Mouse (Mus musculus): ENCODE measurements around the gene D630039A03Rik. TPM values are rescaled to one million over a fixed set of nuclear protein-coding genes. Genes with fewer than 3 reads are reported as not detected.

Gene D630039A03Rik
- total RNA-seq, 1 experiment: 0.27 TPM

DNA sequence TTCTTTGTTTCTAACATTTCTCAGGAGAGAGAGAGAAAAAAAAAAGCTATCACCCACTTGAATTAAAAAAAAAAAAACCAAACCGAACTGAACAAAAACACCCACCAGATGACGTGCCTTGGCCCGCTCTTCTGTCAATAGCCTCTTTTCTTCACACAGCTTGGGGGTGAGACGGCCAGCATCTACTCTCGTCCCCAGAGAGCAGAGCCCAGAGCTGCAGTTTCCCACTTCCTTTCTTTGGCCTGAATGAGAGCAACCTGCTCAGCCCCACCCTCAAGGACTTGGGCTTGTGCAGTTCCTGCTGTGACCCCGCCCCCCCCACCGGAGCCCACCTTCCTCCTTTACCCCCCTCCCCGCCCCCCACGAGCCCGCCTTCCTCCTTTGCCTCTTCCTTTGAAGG lies 48.6 kb downstream of the D630039A03Rik start:
- H3K36me3 ChIP-seq (ENCODE audit: control insufficient read depth, insufficient read depth, low read length, poor library complexity, severe bottlenecking): no peaks in the 10 kb centered on the region
- no peaks in the 10 kb centered on the region for H3K9me3 ChIP-seq (ENCODE audit: control insufficient read depth, insufficient read depth, low read depth, low read length)
- TF ChIP-seq ZC3H11A (IDR thresholded peaks at IDR 0.05; ENCODE audit: borderline replicate concordance, low read depth, low read length) (no peak), ZNF384 (IDR thresholded peaks at IDR 0.05; ENCODE audit: low read depth, low read length) (0 out of 2 replicates have a peak, but pooled peaks have one; percentile 19)
- no peak overlapping the region for H3K4me3 ChIP-seq (ENCODE audit: insufficient read depth in 1 of 2, low read depth in 1 of 2, low read length in 2 of 2, poor library complexity in 1 of 2, severe bottlenecking in 1 of 2)
- H3K4me1 ChIP-seq (ENCODE audit: control insufficient read depth in 2 of 2, insufficient read depth in 2 of 2, low read length in 2 of 2, poor library complexity in 1 of 2): peaks cover 0 to 3% of the 10 kb centered on the region in 2 experiments; a peak in 1 of 4 replicates
- H3K27ac ChIP-seq (ENCODE audit: insufficient read depth, low read depth, low read length, poor library complexity, severe bottlenecking): no peak overlapping the region
- no peak overlapping the region for H3K9ac ChIP-seq (ENCODE audit: insufficient read depth, low read depth, low read length, poor library complexity, severe bottlenecking)
- no peak for DNase-seq (ENCODE audit: low read depth, low spot score)
- in situ Hi-C loops (cut with MboI; ENCODE audit: low sequenced_read_pairs in 2 of 2, unreplicated experiment in 2 of 2): no loop called here

DNA sequence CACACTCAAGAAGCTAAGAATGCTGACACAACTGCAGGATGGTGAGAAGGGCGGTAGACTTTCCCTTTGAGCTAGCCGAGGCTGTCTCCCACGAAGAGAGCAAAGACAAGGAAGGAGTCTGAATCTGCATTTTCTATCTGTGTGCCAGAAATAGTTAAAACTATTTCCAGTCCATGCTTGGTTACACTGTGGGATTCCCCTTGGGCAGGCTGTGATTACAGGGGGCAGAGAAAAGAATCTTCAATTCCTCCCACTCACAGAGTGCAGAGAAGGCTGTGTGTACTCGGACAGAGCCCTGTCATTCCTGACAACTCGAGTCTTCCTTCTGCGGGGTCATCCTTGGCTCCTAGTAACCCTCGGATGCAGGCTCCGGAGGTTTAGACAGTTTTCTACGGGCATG lies 49.1 kb downstream of the D630039A03Rik start:
- no peaks in the 10 kb centered on the region for H3K9me3 ChIP-seq (ENCODE audit: control insufficient read depth, insufficient read depth, low read depth, low read length)
- H3K4me3 ChIP-seq (ENCODE audit: insufficient read depth in 1 of 2, low read depth in 1 of 2, low read length in 2 of 2, poor library complexity in 1 of 2, severe bottlenecking in 1 of 2): no peak overlapping the region
- H3K36me3 ChIP-seq (ENCODE audit: control insufficient read depth, insufficient read depth, low read length, poor library complexity, severe bottlenecking): no peaks in the 10 kb centered on the region
- peaks cover 0 to 3% of the 10 kb centered on the region in 2 experiments; a peak in 1 of 4 replicates for H3K4me1 ChIP-seq (ENCODE audit: control insufficient read depth in 2 of 2, insufficient read depth in 2 of 2, low read length in 2 of 2, poor library complexity in 1 of 2)
- no peak overlapping the region for H3K9ac ChIP-seq (ENCODE audit: insufficient read depth, low read depth, low read length, poor library complexity, severe bottlenecking)
- no peak for DNase-seq (ENCODE audit: low read depth, low spot score)
- no peak for TF ChIP-seq CHD2 (IDR thresholded peaks at IDR 0.05; ENCODE audit: low read depth, low read length)
- no peak for TF ChIP-seq ZNF384 (IDR thresholded peaks at IDR 0.05; ENCODE audit: low read depth, low read length)
- no peak for TF ChIP-seq HCFC1 (IDR thresholded peaks at IDR 0.05; ENCODE audit: borderline replicate concordance, insufficient read depth, low read length)
- no peak for TF ChIP-seq ZC3H11A (IDR thresholded peaks at IDR 0.05; ENCODE audit: borderline replicate concordance, low read depth, low read length)
- in situ Hi-C loops (cut with MboI; ENCODE audit: low sequenced_read_pairs in 2 of 2, unreplicated experiment in 2 of 2): no loop called here
- H3K27ac ChIP-seq (ENCODE audit: insufficient read depth, low read depth, low read length, poor library complexity, severe bottlenecking): no peak overlapping the region

DNA sequence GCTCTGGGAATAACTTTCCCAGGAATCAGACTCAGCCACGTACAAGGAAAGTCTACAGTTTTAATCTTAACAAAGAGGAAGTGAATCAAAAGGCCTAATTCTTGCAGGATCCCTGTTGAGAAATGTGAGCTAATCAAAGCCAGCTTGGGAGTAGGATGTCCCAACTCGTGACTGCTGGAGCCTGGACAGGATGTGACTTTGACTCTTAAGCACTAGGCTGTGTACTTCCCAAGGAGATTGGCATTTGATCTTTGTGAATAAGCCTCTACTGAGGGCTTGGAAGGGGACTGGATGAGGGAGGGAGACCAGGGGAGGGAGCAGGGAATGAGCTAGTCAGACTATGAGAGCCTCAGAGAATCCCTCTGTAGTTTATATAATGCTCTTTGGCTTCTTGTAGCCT lies 50.0 kb downstream of the D630039A03Rik start:
- H3K36me3 ChIP-seq (ENCODE audit: control insufficient read depth, insufficient read depth, low read length, poor library complexity, severe bottlenecking): no peaks in the 10 kb centered on the region
- no peak for DNase-seq (ENCODE audit: low read depth, low spot score)
- no peaks in the 10 kb centered on the region for H3K9me3 ChIP-seq (ENCODE audit: control insufficient read depth, insufficient read depth, low read depth, low read length)
- peaks cover 0 to 3% of the 10 kb centered on the region in 2 experiments; a peak in 1 of 4 replicates for H3K4me1 ChIP-seq (ENCODE audit: control insufficient read depth in 2 of 2, insufficient read depth in 2 of 2, low read length in 2 of 2, poor library complexity in 1 of 2)
- in situ Hi-C loops (cut with MboI; ENCODE audit: low sequenced_read_pairs in 2 of 2, unreplicated experiment in 2 of 2): no loop called here
- H3K4me3 ChIP-seq (ENCODE audit: insufficient read depth in 1 of 2, low read depth in 1 of 2, low read length in 2 of 2, poor library complexity in 1 of 2, severe bottlenecking in 1 of 2): no peak overlapping the region
- no peak overlapping the region for H3K27ac ChIP-seq (ENCODE audit: insufficient read depth, low read depth, low read length, poor library complexity, severe bottlenecking)
- TF ChIP-seq ZC3H11A (IDR thresholded peaks at IDR 0.05; ENCODE audit: borderline replicate concordance, low read depth, low read length) (no peak), HCFC1 (IDR thresholded peaks at IDR 0.05; ENCODE audit: borderline replicate concordance, insufficient read depth, low read length) (no peak), ZNF384 (IDR thresholded peaks at IDR 0.05; ENCODE audit: low read depth, low read length) (no peak), CHD2 (IDR thresholded peaks at IDR 0.05; ENCODE audit: low read depth, low read length) (no peak), MAFK (IDR thresholded peaks at IDR 0.05; ENCODE audit: insufficient read depth, low read depth, low read length) (no peak)
- no peak overlapping the region for H3K9ac ChIP-seq (ENCODE audit: insufficient read depth, low read depth, low read length, poor library complexity, severe bottlenecking)

DNA sequence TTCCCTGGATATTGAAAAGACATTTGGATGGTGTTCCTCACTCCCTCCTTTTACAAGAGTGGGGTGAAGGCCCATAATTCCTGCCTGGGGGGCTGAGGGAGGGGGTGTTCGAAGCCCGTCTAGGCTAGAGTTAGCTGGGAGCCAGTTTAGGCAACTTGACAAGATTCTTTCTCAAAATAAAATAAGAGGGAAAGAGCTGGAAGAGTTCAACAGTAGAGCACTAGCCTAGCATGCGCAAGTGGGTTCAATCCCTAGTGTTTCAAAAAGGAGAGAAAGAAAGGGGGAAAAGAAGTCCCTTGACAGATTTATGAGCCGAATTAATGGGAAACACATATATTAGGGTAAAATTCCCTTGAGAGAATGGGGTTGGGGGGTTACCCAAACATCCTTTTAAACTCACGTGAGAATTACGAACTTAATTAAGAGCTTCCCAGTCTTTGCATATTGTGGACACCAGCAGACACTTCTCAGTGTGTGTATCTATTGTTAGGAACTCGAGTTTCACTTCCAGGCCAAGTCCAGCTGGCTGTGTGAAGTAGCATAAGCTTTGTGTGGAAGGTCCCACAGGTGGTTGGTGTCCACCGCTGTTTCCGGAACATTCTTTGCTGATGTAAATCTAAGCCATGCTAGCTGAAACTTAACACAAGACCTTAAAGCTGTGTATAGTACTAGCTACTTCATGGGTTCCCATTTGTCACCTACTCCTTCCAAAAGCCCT lies 53.7 kb downstream of the D630039A03Rik start:
- Histone ChIP-seq H3K9me3 (ENCODE audit: control insufficient read depth, insufficient read depth, low read depth, low read length) (no peaks in the 10 kb centered on the region), H3K27ac (ENCODE audit: insufficient read depth, low read depth, low read length, poor library complexity, severe bottlenecking) (no peak overlapping the region), H3K4me1 (ENCODE audit: control insufficient read depth in 2 of 2, insufficient read depth in 2 of 2, low read length in 2 of 2, poor library complexity in 1 of 2) (peaks cover 0 to 3% of the 10 kb centered on the region in 2 experiments; a peak in 1 of 4 replicates), H3K9ac (ENCODE audit: insufficient read depth, low read depth, low read length, poor library complexity, severe bottlenecking) (no peak overlapping the region), H3K36me3 (ENCODE audit: control insufficient read depth, insufficient read depth, low read length, poor library complexity, severe bottlenecking) (no peaks in the 10 kb centered on the region), H3K4me3 (ENCODE audit: insufficient read depth in 1 of 2, low read depth in 1 of 2, low read length in 2 of 2, poor library complexity in 1 of 2, severe bottlenecking in 1 of 2) (no peak overlapping the region)
- in situ Hi-C loops (cut with MboI; ENCODE audit: low sequenced_read_pairs in 2 of 2, unreplicated experiment in 2 of 2): no loop called here
- TF ChIP-seq CHD2 (IDR thresholded peaks at IDR 0.05; ENCODE audit: low read depth, low read length) (no peak), HCFC1 (IDR thresholded peaks at IDR 0.05; ENCODE audit: borderline replicate concordance, insufficient read depth, low read length) (no peak), ZC3H11A (IDR thresholded peaks at IDR 0.05; ENCODE audit: borderline replicate concordance, low read depth, low read length) (no peak), ZNF384 (IDR thresholded peaks at IDR 0.05; ENCODE audit: low read depth, low read length) (no peak), MAFK (IDR thresholded peaks at IDR 0.05; ENCODE audit: insufficient read depth, low read depth, low read length) (no peak)
- DNase-seq (ENCODE audit: low read depth, low spot score): no peak
